Mouse (Mus musculus): Measurements from ENCODE around the gene Rtf2.

- no peak for TF ChIP-seq CTCF (IDR thresholded peaks at IDR 0.05; ENCODE audit: borderline replicate concordance, insufficient read depth, low read length)
- no peak for TF ChIP-seq POLR2A (IDR thresholded peaks at IDR 0.05; ENCODE audit: low read depth, low read length)
Observed at GRCm38 (mm10) chr2:172394671-172395070, 45.7 kb upstream of the Rtf2 start.

Measured in embryonic fibroblast, embryonic 13.5 days (primary cell).